Mouse (Mus musculus) frontal cortex, adult (tissue): Measurements from ENCODE around the gene Snupn.
A peak's percentile ranks its signal among the peaks of the same experiment; 100 is the strongest.
"Not testable (repeated sequence)": the region's sequence is repeated elsewhere in the genome, so short reads cannot be mapped to it uniquely, and the experiment has no call there.

ENCODE experiments used
- ATAC-seq: cut with Nextera tagmentation; 2 replicates; pipeline ENCODE4 v1.9.2; 2017; ENCODE audit warnings: mild to moderate bottlenecking, moderate library complexity, mixed read lengths; ENCODE audit not compliant: low TSS enrichment

Gene Snupn

GRCm38 (mm10) chr9:56950414-56951400 lies at the start of gene Snupn:
Gene Snupn (plus strand): TSS chr9:56950878.
- peak; percentile 100 for ATAC-seq

GRCm38 (mm10) chr9:56901187-56901586 lies 49.5 kb upstream of the Snupn start:
- peak; percentile 44 for ATAC-seq

GRCm38 (mm10) chr9:56903662-56904061 lies 47.0 kb upstream of the Snupn start:
- no peak for ATAC-seq

GRCm38 (mm10) chr9:56907549-56907948 lies 43.1 kb upstream of the Snupn start:
- ATAC-seq: no peak

- ATAC-seq: not testable (repeated sequence)
These were observed 40.7 kb upstream of the Snupn start for GRCm38 (mm10) chr9:56909991-56910390.

GRCm38 (mm10) chr9:56911017-56911416 lies 39.7 kb upstream of the Snupn start:
- ATAC-seq: no peak

- no peak for ATAC-seq
These were observed 36.7 kb upstream of the Snupn start for GRCm38 (mm10) chr9:56913991-56914390.

GRCm38 (mm10) chr9:56915116-56915515 lies 35.6 kb upstream of the Snupn start:
- no peak for ATAC-seq

GRCm38 (mm10) chr9:56915695-56916410 lies 34.8 kb upstream of the Snupn start:
- ATAC-seq: no peak

GRCm38 (mm10) chr9:56917131-56917530 lies 33.5 kb upstream of the Snupn start:
- ATAC-seq: no peak

GRCm38 (mm10) chr9:56918466-56918865 lies 32.2 kb upstream of the Snupn start:
- ATAC-seq: no peak

GRCm38 (mm10) chr9:56922746-56923145 lies 27.9 kb upstream of the Snupn start:
- no peak for ATAC-seq

- no peak for ATAC-seq
These were observed 26.6 kb upstream of the Snupn start for GRCm38 (mm10) chr9:56923841-56924650.

GRCm38 (mm10) chr9:56924651-56925027 lies 26.0 kb upstream of the Snupn start:
- no peak for ATAC-seq

- no peak for ATAC-seq
These were observed 25.2 kb upstream of the Snupn start for GRCm38 (mm10) chr9:56925291-56926024.

- ATAC-seq: no peak
These were observed 24.7 kb upstream of the Snupn start for GRCm38 (mm10) chr9:56926025-56926360.

- no peak for ATAC-seq
These were observed 24.3 kb upstream of the Snupn start for GRCm38 (mm10) chr9:56926387-56926786.

- ATAC-seq: no peak
These were observed 23.3 kb upstream of the Snupn start for GRCm38 (mm10) chr9:56927191-56928012.

- peak; percentile 93 for ATAC-seq
These were observed 22.5 kb upstream of the Snupn start, which contains the start of gene Snx33 for GRCm38 (mm10) chr9:56928041-56928811. Gene Snx33 (minus strand): TSS chr9:56928371.

- no peak for ATAC-seq
These were observed 21.2 kb upstream of the Snupn start for GRCm38 (mm10) chr9:56929496-56929895.
